Mouse (Mus musculus): ENCODE measurements around the gene Def8. TPM values are rescaled to one million over a fixed set of nuclear protein-coding genes. Genes with fewer than 3 reads are reported as not detected.
"Not testable (repeated sequence)": the region's sequence is repeated elsewhere in the genome, so short reads cannot be mapped to it uniquely, and the experiment has no call there.

Gene Def8
- polyA plus RNA-seq, 1 experiment from 2014 or later, result 42.2 TPM

DNA sequence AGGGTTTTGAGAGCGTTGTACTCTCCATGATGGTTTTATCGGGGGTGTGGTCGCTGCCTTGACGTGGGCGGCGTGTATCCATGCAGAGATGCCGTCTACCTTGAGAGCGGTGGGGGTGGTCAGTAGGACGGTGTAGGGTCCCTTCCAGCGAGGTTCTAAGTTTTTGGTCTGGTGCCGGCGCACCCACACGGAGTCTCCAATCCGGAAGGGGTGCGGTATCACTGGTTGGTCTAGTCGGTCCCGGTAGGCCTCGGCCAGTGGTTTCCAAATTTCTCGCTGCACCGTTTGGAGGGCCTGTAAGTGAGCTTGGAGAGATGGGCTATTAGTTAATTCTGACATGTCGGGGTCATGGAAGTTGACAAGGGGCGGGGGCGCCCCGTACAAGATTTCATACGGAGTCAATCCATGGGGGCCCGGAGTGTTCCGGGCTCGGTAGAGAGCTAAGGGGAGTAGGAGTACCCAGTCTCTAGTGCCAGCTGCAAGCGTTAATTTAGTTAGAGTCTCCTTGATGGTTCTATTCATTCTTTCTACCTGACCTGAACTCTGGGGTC, 5.1 kb downstream of the Def8 start:
- ATAC-seq (ENCODE audit: insufficient number of reproducible peaks, insufficient read depth, low FRiP score, low TSS enrichment), result no peak
- Histone ChIP-seq H3K27me3 (no peaks in the 10 kb centered on the region), H3K9me3 (peaks cover 59% of the 10 kb centered on the region), H3K27ac (no peak overlapping the region), H3K9ac (no peak overlapping the region), H3K4me1 (no peaks in the 10 kb centered on the region), H3K4me3 (no peak overlapping the region), H3K4me2 (replicated peaks) (no peak overlapping the region), H3K36me3 (no peaks in the 10 kb centered on the region)
- 97% methylated on average over 29 of the region's 29 CpGs for WGBS

DNA sequence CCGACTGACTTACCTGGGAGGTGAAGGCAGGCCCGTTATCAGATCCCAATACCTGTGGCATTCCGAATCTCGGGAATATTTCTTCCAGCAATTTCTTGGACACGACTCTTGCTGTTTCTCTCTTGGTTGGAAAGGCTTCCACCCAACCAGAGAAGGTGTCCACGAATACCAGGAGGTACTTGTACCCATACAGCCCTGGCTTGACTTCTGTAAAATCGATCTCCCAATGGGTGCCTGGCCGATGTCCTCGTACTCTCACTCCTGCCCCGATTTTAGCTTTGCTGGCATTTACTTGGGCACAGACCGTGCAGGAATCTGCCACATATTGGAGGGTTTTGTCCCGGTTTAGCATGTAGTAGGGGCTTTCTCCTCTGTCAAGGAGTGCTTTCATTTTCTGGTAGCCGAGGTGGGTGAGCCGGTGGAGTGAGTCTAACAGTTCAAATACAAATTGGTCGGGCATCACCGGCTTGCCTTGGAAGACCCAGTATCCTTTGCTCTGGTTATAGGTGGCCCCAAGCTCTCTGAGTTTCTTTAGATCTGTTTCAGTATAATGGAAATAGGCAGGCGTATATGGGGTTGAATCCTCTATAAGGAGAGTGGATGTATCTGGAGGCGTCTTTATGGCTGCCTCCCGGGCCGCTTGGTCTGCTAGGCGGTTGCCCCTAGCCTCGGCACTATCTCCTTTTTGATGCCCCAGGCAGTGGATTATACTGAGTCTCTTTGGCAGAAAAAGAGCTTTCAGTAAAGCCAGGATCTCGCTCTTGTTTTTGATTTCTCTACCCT, 5.8 kb downstream of the Def8 start:
- H3K4me1 ChIP-seq, result no peaks in the 10 kb centered on the region
- H3K27me3 ChIP-seq, result no peaks in the 10 kb centered on the region
- peaks cover 61% of the 10 kb centered on the region for H3K9me3 ChIP-seq
- H3K4me3 ChIP-seq, result no peak overlapping the region
- H3K27ac ChIP-seq, result no peak overlapping the region
- H3K36me3 ChIP-seq, result no peaks in the 10 kb centered on the region
- H3K9ac ChIP-seq, result no peak overlapping the region
- 94% methylated on average over 23 of the region's 23 CpGs for WGBS
- ATAC-seq (ENCODE audit: insufficient number of reproducible peaks, insufficient read depth, low FRiP score, low TSS enrichment), result no peak
- H3K4me2 ChIP-seq (replicated peaks), result no peak overlapping the region

DNA sequence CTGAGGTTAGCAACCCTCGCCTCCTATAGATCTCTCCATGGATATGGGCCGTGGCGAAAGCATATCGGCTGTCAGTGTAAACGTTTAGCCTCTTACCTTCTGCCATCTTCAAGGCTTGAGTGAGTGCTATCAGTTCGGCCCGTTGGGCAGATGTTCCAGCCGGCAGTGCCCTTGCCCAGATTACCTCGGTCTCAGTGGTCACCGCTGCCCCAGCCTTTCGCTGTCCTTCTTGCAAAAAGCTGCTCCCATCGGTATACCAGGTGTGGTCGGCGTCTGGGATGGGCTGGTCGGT, 6.3 kb downstream of the Def8 start:
- ATAC-seq (ENCODE audit: insufficient number of reproducible peaks, insufficient read depth, low FRiP score, low TSS enrichment); H3K4me2 ChIP-seq (replicated peaks); H3K36me3 ChIP-seq; H3K9ac ChIP-seq; H3K4me1 ChIP-seq; H3K27me3 ChIP-seq; H3K27ac ChIP-seq; H3K4me3 ChIP-seq: not testable (repeated sequence)
- peaks cover 61% of the 10 kb centered on the region for H3K9me3 ChIP-seq
- 97% methylated on average over 15 of the region's 15 CpGs for WGBS

DNA sequence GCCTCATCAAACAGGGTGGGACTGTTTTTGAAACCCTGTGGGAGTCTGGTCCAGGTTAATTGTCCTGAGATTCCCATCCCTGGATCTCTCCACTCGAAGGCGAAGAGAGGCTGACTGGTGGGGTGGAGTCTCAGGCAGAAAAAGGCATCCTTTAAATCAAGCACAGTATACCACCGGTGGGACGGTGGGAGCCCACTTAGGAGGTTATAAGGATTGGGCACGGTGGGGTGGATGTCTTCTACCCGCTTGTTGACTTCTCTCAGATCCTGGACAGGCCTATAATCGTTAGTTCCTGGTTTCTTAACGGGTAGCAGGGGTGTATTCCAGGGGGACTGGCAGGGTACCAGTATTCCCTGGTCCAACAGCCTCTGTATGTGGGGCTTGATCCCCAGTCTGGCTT, 7.6 kb downstream of the Def8 start:
- not testable (repeated sequence) for ATAC-seq (ENCODE audit: insufficient number of reproducible peaks, insufficient read depth, low FRiP score, low TSS enrichment); H3K4me3 ChIP-seq; H3K4me1 ChIP-seq; H3K9ac ChIP-seq; H3K36me3 ChIP-seq; H3K27me3 ChIP-seq; H3K27ac ChIP-seq; H3K4me2 ChIP-seq (replicated peaks)
- 89% methylated on average over 8 of the region's 8 CpGs for WGBS
- H3K9me3 ChIP-seq, result peaks cover 61% of the 10 kb centered on the region

DNA sequence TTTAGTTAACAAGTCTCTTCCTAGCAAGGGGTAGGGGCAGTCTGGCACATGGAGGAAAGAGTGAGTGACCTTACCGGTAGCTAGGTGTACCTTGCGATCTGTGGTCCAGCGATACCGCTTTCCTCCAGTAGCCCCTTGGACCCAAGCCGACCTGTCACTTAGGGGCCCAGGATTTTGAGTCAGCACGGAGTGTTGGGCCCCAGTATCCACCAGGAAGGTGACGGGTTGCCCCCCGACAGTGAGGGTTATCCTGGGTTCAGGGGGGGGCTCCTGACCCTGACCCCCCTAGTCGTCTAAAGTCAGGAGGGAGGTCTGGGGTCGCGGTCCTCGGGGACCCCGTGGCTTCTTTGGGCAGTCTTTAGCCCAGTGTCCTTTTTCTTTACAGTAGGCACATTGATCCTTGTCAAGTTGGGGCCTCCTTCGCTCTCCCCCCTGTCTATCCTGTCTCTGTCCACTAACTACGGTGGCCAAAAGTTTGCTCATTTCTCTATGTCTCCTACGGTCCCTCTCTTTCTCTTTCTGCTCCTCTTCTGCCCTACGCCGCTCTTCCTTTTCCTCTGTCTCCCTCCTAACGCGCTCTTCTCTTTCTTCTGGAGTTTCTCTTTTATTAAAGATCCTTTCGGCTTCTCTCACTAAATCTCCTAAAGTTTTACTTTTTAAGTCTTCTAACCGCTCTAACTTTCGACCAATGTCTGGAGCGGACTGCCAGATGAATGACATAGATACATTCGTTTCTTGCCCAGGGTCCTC, 8.5 kb downstream of the Def8 start:
- Histone ChIP-seq H3K4me1 (no peaks in the 10 kb centered on the region), H3K27ac (no peak overlapping the region), H3K9ac (no peak overlapping the region), H3K4me2 (replicated peaks) (no peak overlapping the region), H3K36me3 (no peaks in the 10 kb centered on the region), H3K27me3 (no peaks in the 10 kb centered on the region), H3K4me3 (no peak overlapping the region), H3K9me3 (peaks cover 56% of the 10 kb centered on the region)
- 94% methylated on average over 25 of the region's 25 CpGs for WGBS
- ATAC-seq (ENCODE audit: insufficient number of reproducible peaks, insufficient read depth, low FRiP score, low TSS enrichment), result no peak

DNA sequence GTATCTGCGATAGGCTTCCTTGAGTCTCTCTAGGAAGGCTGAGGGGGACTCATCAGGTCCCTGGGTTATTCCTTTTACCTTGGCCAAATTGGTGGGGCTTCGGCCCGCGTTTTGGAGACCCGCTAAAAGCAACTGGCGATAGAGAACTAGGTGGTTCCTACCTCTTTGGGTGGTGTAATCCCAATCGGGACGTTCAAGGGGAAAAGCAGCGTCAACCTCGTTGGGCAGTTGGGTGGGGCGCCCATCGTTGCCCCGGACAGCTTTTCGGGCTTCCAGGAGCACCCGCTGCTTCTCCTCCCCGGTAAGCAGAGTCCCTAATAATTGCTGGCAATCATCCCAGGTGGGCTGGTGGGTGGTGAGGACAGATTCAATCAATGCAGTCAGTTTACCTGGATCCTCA, 9.1 kb downstream of the Def8 start:
- no peak for ATAC-seq (ENCODE audit: insufficient number of reproducible peaks, insufficient read depth, low FRiP score, low TSS enrichment)
- no peak overlapping the region for H3K27ac ChIP-seq
- no peak overlapping the region for H3K4me2 ChIP-seq (replicated peaks)
- 96% methylated on average over 16 of the region's 16 CpGs for WGBS
- H3K27me3 ChIP-seq, result no peaks in the 10 kb centered on the region
- H3K36me3 ChIP-seq, result no peaks in the 10 kb centered on the region
- no peaks in the 10 kb centered on the region for H3K4me1 ChIP-seq
- no peak overlapping the region for H3K9ac ChIP-seq
- no peak overlapping the region for H3K4me3 ChIP-seq
- H3K9me3 ChIP-seq, result peaks cover 50% of the 10 kb centered on the region

DNA sequence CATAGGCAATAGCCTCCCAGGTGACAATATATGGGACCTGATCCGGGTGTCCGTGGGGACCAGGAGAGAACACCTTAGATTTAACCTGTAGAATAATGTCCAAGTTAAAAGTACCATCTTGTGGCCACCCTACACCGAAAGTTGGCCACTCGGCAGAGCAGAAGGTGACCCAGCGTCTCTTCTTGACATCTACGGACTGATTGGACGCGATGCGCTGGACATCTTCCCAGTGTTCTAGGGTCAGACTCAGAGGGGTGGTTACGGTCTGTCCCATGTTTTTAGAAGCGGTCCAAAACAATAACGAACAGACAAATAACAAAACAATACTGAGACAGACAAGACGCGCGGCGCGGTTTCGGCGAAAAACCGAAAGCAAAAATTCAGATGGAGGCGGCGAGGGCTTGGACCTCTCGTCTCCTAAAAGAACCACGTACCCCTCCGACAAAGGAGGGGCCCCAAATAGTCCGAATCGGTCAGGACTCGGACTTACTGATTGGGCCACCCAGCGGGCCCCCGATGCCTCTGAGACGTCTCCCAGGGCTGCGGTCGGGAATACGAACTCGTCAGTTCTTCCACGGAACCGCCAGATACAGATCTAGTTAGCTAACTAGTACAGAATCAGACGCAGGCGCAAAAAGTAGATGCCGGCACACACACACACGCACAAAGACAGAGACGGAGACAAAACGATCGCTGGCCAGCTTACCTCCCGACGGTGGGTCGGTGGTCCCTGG, 10.1 kb downstream of the Def8 start:
- 96% methylated on average over 47 of the region's 47 CpGs for WGBS
- not testable (repeated sequence) for ATAC-seq (ENCODE audit: insufficient number of reproducible peaks, insufficient read depth, low FRiP score, low TSS enrichment); H3K4me1 ChIP-seq; H3K27ac ChIP-seq; H3K4me3 ChIP-seq; H3K4me2 ChIP-seq (replicated peaks); H3K36me3 ChIP-seq; H3K27me3 ChIP-seq; H3K9ac ChIP-seq
- H3K9me3 ChIP-seq, result peaks cover 40% of the 10 kb centered on the region

DNA sequence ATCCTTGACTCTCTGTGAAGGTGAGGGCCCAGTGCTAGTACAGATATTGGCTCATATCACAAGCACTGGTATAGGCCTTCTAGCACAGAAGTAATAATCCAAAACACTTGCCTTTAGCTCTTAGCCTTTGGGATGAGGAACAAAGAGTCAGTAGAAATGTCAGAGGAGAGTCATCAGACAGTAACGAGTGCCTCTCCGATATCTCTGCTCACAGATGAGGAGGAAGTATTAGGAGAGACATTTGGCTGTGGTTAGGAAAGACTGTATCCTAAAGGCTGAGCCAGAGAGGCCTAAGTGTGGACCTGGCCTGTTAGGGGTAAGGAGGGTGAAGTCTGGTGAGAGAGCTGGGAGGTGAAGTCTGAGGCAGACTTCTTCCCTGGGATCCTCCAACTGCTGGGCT, 18.5 kb downstream of the Def8 start:
- 0 out of 2 replicates have a peak, but pooled peaks cover 10% of the 10 kb centered on the region for H3K36me3 ChIP-seq
- peaks cover 9% of the 10 kb centered on the region for H3K4me1 ChIP-seq
- WGBS, result 94% methylated on average over 2 of the region's 2 CpGs
- no peak overlapping the region for H3K4me3 ChIP-seq
- H3K27ac ChIP-seq, result no peak overlapping the region
- no peak overlapping the region for H3K9ac ChIP-seq
- H3K4me2 ChIP-seq (replicated peaks), result no peak overlapping the region
- ATAC-seq (ENCODE audit: insufficient number of reproducible peaks, insufficient read depth, low FRiP score, low TSS enrichment), result no peak
- H3K27me3 ChIP-seq, result no peaks in the 10 kb centered on the region
- H3K9me3 ChIP-seq, result no peaks in the 10 kb centered on the region

DNA sequence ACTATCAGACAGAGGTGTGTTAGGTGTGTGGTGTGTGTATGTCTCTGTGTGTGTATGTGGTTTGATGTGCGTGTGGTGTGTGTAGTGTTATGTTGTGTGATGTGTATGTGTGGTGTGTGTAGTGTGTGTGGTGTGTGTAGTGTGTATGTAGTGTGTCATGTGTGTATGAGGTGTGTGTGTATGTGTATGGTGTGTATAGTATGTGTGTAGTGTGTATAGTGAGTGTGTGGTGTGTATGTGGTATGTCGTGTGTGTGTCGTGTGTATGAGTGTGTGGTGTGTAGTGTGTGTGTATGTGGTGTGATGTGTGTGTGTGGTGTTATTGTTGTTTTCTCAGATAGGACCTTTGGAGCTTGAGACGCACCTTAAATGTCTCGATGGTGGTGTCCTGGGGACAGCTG, 19.0 kb downstream of the Def8 start:
- 82% methylated on average over 5 of the region's 5 CpGs for WGBS
- no peak; the same call in 1 of the 2 replicates for ATAC-seq (ENCODE audit: insufficient number of reproducible peaks, insufficient read depth, low FRiP score, low TSS enrichment)
- peak overlapping the region; percentile 78; the same call in 1 of the 2 replicates for H3K9ac ChIP-seq

DNA sequence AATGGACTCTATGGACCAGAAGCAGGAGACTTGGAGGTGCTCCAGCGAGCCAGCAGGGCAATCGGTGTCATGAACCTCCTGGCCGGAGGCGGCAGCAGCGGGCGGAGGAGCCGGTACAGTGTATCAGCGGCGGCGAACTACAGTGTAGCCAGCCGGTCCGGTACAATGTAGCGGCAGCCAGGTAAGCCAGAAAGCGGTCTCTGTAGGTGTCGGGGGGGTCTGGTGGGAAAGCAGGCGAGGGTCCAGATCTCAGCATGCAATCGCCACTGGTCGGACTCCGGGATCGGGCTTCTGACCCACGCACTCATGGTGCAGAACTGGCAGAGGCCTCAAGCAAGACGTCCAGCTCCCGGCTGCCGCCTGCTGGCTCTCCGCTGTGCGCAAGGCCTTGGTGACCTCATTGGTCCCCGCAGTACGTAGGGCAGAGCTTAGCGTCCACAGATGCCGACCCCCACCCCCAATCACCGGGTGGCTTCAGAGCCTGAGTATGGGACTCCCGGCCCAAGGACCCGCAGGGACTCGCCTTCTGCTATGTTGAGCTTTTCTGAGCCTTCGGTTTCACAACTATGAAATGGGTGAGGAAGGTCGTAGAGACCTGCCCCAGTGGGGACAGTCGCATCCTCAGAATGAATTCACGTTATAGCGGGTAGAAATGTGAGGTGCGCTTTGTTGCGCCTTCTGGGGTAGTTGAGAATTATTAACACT, 19.7 kb downstream of the Def8 start:
- H3K9ac ChIP-seq, result peak overlapping the region; percentile 78
- no peaks in the 10 kb centered on the region for H3K9me3 ChIP-seq
- peak; percentile 88 for ATAC-seq (ENCODE audit: insufficient number of reproducible peaks, insufficient read depth, low FRiP score, low TSS enrichment)
- 0 out of 2 replicates have a peak, but pooled peaks cover 12% of the 10 kb centered on the region for H3K36me3 ChIP-seq
- peak overlapping the region; percentile 66 for H3K4me3 ChIP-seq
- H3K27ac ChIP-seq, result peak overlapping the region; percentile 69
- H3K4me1 ChIP-seq, result peaks cover 9% of the 10 kb centered on the region
- no peaks in the 10 kb centered on the region for H3K27me3 ChIP-seq
- peak overlapping the region; percentile 73 for H3K4me2 ChIP-seq (replicated peaks)
- 1% methylated on average over 41 of the region's 41 CpGs for WGBS

More for the DNA sequence above, 19.0 kb downstream of the Def8 start:
- peak overlapping the region; percentile 66 for H3K4me3 ChIP-seq
- no peaks in the 10 kb centered on the region for H3K9me3 ChIP-seq
- H3K27me3 ChIP-seq, result no peaks in the 10 kb centered on the region
- H3K36me3 ChIP-seq, result 0 out of 2 replicates have a peak, but pooled peaks cover 12% of the 10 kb centered on the region
- H3K27ac ChIP-seq, result no peak overlapping the region
- peaks cover 9% of the 10 kb centered on the region for H3K4me1 ChIP-seq
- peak overlapping the region; percentile 73 for H3K4me2 ChIP-seq (replicated peaks)

DNA sequence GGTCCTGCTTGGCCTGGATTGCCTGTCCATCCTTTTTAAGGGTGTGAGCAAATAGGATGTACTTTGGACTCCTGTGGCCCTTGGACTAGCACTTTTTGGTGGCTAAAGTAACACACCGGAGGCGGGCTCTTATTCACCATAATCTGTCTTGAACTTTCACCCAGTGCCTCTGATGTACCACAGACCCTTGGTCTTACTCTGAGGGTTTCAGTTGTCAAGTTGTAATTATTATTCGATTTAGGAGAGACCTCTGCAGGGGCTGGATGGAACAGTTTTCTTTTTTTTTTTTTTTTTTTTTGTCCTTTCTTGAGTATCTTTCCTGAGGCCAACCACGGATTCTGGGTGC, 20.2 kb downstream of the Def8 start:
- Histone ChIP-seq H3K27me3 (no peaks in the 10 kb centered on the region), H3K9ac (peak overlapping the region; percentile 78), H3K9me3 (no peaks in the 10 kb centered on the region), H3K36me3 (0 out of 2 replicates have a peak, but pooled peaks cover 16% of the 10 kb centered on the region), H3K27ac (peak overlapping the region; percentile 69; the same call in 1 of the 2 replicates), H3K4me1 (peaks cover 9% of the 10 kb centered on the region), H3K4me3 (peak overlapping the region; percentile 66), H3K4me2 (replicated peaks) (peak overlapping the region; percentile 73)
- no peak for ATAC-seq (ENCODE audit: insufficient number of reproducible peaks, insufficient read depth, low FRiP score, low TSS enrichment)
- WGBS, result 15% methylated on average over 4 of the region's 4 CpGs

Measured in embryonic facial prominence, embryonic 12.5 days (tissue).